Mouse (Mus musculus): ENCODE data around the gene Alyref2. TPM values are rescaled to one million over a fixed set of nuclear protein-coding genes. Genes with fewer than 3 reads are reported as not detected.
A peak's percentile ranks its signal among the peaks of the same experiment; 100 is the strongest.
"Not testable (repeated sequence)": the region's sequence is repeated elsewhere in the genome, so short reads cannot be mapped to it uniquely, and the experiment has no call there.

Alyref2 gene
- polyA plus RNA-seq (2012; rRNA removed) = 6.4 and 7.3 TPM in 2 replicates

- peak; percentile 88 to 95 for DNase-seq (ENCODE audit: extremely low spot score in 1 of 2, low spot score in 1 of 2)
Observed at GRCm38 (mm10) chr1:171503250-171503591, at the start of gene Alyref2. TSS of gene Alyref2 (plus strand) at chr1:171503478.

GRCm38 (mm10) chr1:171454926-171455325 lies 48.4 kb upstream of the Alyref2 start:
- DNase-seq (ENCODE audit: extremely low spot score in 1 of 2, low spot score in 1 of 2) = no peak

GRCm38 (mm10) chr1:171457568-171457967 lies 45.7 kb upstream of the Alyref2 start:
- DNase-seq (ENCODE audit: extremely low spot score in 1 of 2, low spot score in 1 of 2) = no peak

GRCm38 (mm10) chr1:171459791-171460190 lies 43.5 kb upstream of the Alyref2 start:
- DNase-seq (ENCODE audit: extremely low spot score in 1 of 2, low spot score in 1 of 2) = no peak

- DNase-seq (ENCODE audit: extremely low spot score in 1 of 2, low spot score in 1 of 2) = no peak
Observed at GRCm38 (mm10) chr1:171460551-171461503, 42.5 kb upstream of the Alyref2 start.

- DNase-seq (ENCODE audit: extremely low spot score in 1 of 2, low spot score in 1 of 2) = no peak
Observed at GRCm38 (mm10) chr1:171463133-171463532, 40.1 kb upstream of the Alyref2 start.

GRCm38 (mm10) chr1:171465749-171466412 lies 37.4 kb upstream of the Alyref2 start:
- no peak for DNase-seq (ENCODE audit: extremely low spot score in 1 of 2, low spot score in 1 of 2)

GRCm38 (mm10) chr1:171466565-171466964 lies 36.7 kb upstream of the Alyref2 start:
- DNase-seq (ENCODE audit: extremely low spot score in 1 of 2, low spot score in 1 of 2) = no peak

- no peak for DNase-seq (ENCODE audit: extremely low spot score in 1 of 2, low spot score in 1 of 2)
Observed at GRCm38 (mm10) chr1:171469678-171470077, 33.6 kb upstream of the Alyref2 start.

GRCm38 (mm10) chr1:171470371-171470871 lies 32.9 kb upstream of the Alyref2 start:
- peak in 1 of 2 experiments; percentile 76 for DNase-seq (ENCODE audit: extremely low spot score in 1 of 2, low spot score in 1 of 2)

GRCm38 (mm10) chr1:171470896-171471295 lies 32.4 kb upstream of the Alyref2 start:
- no peak for DNase-seq (ENCODE audit: extremely low spot score in 1 of 2, low spot score in 1 of 2)

GRCm38 (mm10) chr1:171471452-171471851 lies 31.8 kb upstream of the Alyref2 start:
- no peak for DNase-seq (ENCODE audit: extremely low spot score in 1 of 2, low spot score in 1 of 2)

GRCm38 (mm10) chr1:171471941-171472340 lies 31.3 kb upstream of the Alyref2 start:
- DNase-seq (ENCODE audit: extremely low spot score in 1 of 2, low spot score in 1 of 2) = not testable (repeated sequence)

- DNase-seq (ENCODE audit: extremely low spot score in 1 of 2, low spot score in 1 of 2) = no peak
Observed at GRCm38 (mm10) chr1:171473506-171473905, 29.8 kb upstream of the Alyref2 start.

- no peak for DNase-seq (ENCODE audit: extremely low spot score in 1 of 2, low spot score in 1 of 2)
Observed at GRCm38 (mm10) chr1:171473920-171474640, 29.2 kb upstream of the Alyref2 start.

GRCm38 (mm10) chr1:171477123-171477522 lies 26.2 kb upstream of the Alyref2 start:
- DNase-seq (ENCODE audit: extremely low spot score in 1 of 2, low spot score in 1 of 2) = no peak

- peak in 1 of 2 experiments; percentile 12 for DNase-seq (ENCODE audit: extremely low spot score in 1 of 2, low spot score in 1 of 2)
Observed at GRCm38 (mm10) chr1:171477758-171478545, 25.3 kb upstream of the Alyref2 start.

- DNase-seq (ENCODE audit: extremely low spot score in 1 of 2, low spot score in 1 of 2) = peak; percentile 31 to 86
Observed at GRCm38 (mm10) chr1:171478968-171479367, 24.3 kb upstream of the Alyref2 start.

GRCm38 (mm10) chr1:171494241-171494640 lies 9.0 kb upstream of the Alyref2 start:
- DNase-seq (ENCODE audit: extremely low spot score in 1 of 2, low spot score in 1 of 2) = no peak

GRCm38 (mm10) chr1:171495371-171495770 lies 7.9 kb upstream of the Alyref2 start:
- no peak for DNase-seq (ENCODE audit: extremely low spot score in 1 of 2, low spot score in 1 of 2)
